Mouse (Mus musculus) large intestine, adult 2 months (tissue): Measurements from ENCODE around the gene Trp53. TPM values are rescaled to one million over a fixed set of nuclear protein-coding genes. Genes with fewer than 3 reads are reported as not detected.
A peak's percentile ranks its signal among the peaks of the same experiment; 100 is the strongest.

Experiments used
- DNase-seq: peaks from one replicate; pipeline ENCODE4 v3.0.0-alpha.2; 2012; ENCODE audit warnings: low read depth, low spot score
- WGBS: fragments of 180-500 bp; shearing (Covaris S2); methylation state at CpG from one replicate; pipeline ENCODE4 v1.1.7; 2018; 5-methylcytosine and 5-hydroxymethylcytosine counted together
- polyA plus RNA-seq: library from polyadenylated mRNA; depleted of rRNA; stranded (reverse); fragments of >200 nt; gene quantifications from 2 replicates; pipeline ENCODE4 v1.2.3, GENCODE M21; 2012

The Trp53 gene
- polyA plus RNA-seq, 1 experiment, result 80.8 TPM

- no peak for DNase-seq
- 14% methylated on average over 59 of the region's 59 CpGs for WGBS
Observed at GRCm38 (mm10) chr11:69559851-69560765, 20.1 kb upstream of the Trp53 start, which contains the start of gene Efnb3. Gene Efnb3, minus strand, starts transcription at chr11:69560205.

DNA sequence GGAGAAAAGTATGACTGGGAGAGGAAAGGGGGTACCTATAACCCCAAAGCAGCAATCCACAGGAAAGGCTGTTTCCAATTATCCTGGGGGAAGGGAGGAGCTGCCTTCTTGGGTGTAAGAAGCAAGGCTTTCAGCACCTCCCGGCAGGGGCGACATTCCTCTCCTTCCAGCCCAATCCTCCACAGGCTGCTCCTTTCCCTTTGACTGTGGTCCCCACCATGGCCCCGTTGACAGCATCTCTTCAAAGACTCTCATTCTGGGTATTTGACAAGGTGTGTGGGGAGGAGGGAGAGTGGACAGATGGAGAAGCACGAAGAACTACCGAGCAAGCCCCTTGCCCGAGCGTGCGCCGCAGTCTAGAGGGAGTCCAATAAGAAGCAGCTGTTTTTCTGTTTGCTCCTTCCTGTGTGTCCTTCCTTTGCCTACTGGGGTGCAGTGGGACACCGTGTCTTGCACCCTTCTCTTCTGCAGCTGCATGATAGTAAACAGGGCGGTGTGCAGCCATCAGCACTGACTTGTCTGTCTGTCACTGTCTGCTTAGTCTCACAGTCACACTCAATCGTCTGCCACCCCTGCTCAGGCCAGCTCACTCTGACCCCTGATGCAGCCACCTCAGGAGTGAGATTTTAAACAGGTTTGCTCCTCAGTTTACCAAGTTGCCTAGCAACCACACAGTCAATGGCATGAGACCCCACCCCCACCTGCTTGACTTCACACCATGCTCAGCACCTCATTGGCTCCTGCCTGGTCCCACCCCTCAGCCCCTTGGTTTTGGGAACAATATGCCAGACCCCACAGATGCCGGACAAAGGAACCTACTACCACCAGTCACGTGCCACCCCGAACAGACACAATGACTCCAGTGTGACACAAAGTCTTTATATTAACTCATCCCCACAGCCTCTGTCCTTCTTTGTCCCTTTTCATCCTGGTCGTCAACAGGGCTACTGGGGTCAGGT, 19.0 kb upstream of the Trp53 start:
- DNase-seq, result no peak
- 79% methylated on average over 16 of the region's 16 CpGs for WGBS

DNA sequence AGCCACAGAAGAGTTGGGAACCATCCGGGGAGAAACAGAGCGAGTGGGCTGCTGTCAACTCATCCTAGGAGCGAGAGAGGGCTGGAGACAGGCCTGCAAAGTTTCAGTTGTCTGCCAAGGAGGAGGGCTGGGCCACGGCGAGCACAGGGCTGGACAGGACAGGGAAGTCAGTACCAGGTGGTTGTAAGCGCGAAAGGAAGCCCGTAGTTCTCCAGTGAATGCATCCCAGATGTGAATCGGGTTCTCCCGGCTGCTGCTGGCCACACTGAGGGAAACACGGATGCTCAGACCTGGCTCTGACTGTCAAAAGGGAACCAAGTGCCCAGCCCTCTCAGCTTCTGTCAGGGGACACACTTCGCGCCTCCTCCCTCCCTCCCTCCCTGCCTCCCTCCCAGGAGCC, 16.8 kb upstream of the Trp53 start:
- DNase-seq, result no peak
- WGBS, result 89% methylated on average over 13 of the region's 13 CpGs

DNA sequence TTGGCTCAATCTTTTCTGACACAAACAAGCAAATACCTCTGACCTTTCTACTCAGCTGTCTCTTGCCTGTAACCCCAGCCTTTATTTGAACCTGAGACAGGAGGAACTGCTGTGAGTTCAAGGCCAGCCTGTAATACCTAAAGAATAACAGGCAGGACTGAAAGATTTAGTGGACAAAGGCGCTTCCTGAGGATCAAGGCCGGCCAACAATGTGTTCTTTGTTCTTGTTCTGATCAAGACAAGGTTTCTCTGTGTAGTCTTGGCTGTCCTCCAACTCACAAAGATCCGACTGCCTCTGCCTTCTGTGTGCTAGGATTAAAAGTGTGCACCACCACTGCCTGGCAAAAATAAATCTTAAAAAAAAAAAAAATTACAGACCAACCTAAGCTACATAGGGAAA, 15.8 kb upstream of the Trp53 start:
- WGBS, result 36% methylated on average over 3 of the region's 3 CpGs
- no peak for DNase-seq

DNA sequence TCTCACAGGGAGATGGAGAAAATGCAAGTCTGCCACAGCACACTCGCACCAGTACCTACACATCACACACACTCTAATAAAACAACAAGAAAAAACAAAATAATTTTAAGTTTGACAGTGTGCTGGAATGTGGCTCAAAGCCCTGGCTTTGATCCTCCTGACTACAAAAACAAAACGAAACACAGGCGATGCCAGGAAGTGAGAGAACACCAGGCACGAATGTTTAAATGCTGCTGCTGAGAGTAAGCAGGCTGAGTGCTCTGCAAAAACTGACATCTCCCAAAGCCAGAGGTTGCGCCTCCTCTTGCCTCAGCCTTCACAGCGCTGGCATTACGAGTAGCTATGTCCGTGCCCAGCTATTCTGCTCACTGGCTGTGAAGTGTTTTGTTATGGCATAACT, 15.0 kb upstream of the Trp53 start:
- 85% methylated on average over 8 of the region's 8 CpGs for WGBS
- no peak for DNase-seq

DNA sequence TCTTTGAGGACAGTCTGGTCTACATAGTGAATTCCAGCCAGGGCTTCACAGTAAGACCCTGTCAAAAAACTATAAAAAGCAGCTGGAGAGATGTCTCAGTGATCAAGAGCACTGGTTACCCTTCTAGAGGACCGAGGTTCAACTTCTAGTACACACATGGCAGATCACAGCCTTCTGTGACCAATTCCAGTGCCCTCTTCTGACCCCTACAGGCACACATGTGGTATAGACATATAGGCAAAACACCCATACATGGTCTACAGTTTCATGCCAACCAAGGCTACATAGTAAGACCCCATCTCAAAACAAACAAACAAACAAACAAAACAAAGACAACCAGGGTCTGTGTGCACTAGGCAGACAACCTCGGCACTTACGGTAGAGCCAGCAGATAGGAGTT, 4.9 kb upstream of the Trp53 start:
- no peak for DNase-seq
- 57% methylated on average over 3 of the region's 3 CpGs for WGBS

DNA sequence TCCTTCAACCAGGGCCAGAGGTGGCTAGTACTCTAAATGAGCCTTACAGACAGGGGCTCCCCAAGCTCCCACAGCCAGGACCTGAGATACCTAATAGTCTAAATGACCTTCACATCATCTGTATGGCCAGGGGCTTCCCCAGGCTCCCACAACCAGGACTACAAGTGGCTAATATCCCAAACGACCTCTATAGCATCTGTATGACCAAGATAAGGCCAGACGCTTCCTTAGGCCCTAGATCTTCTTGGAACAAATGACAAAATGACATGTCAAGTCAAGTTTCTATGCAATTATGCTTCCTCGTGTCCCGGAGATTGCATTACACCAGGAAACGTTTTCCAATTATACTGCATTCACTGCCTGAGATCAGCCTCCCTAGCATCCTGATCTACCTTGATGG, 3.9 kb upstream of the Trp53 start:
- DNase-seq, result no peak
- 68% methylated on average over 5 of the region's 5 CpGs for WGBS

DNA sequence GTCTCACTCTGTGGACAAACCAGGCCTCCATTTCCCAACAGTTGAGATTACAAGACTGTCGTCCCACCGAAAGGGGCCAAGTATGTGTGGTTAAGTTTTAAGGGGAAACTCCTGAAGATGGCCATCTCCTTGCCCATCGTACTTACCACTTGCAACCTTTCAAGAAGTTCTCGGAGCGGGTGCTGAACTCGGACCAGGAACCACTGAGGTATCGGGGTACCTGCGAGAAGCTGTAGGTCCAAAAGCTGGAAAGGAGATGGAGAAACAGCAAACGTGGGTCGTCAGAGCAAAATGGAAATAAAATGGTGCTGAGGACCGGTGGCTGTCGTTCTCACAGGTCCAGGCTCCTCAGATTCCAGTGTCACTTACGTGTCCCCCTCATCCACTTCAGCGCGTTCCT, 1.9 kb upstream of the Trp53 start:
- DNase-seq, result no peak
- 8% methylated on average over 15 of the region's 15 CpGs for WGBS

DNA sequence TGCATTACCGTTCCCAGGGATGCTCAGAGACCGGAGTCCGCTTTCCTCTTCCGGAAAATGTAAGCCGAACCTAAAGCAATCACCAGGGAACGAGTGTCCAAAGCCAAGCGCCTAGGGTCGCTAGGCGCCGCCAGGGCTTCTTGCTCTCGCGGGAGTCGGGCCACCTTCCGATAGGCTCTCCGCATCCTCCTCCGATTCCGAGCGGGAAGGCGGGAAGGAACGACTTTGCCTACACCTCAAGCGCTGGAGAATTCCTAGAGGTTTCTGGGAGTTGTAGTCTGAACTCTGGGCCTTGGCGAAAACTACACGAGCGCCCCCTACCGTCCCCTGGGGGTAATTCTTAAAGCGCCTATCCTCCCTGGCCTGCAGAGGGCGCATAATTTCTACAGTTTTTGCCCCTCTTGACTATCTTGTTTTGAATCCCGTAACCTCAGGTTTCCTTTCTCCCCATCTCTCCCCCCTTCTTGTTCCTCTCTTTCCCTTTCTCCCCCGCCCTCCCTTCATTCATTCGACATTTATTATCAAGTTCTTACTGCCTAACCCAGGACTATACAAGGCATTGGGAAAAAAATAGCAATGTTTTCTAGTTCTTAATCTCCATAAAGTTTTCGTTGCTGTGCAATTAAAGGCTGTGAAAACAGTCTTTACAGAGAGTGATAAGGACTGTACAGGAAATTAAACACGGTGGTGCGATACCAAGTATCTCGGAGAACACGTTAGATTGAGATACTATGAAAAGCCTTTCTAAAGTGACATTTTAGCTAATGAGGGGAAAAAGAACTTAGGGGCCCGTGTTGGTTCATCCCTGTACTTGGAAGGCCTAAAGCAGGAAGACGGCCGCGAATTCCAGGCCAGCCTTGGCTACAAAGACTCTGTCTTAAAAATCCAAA, 786 bp upstream of the Trp53 start:
- peak; percentile 98 for DNase-seq
- WGBS, result under 1% methylated on average over 39 of the region's 39 CpGs

DNA sequence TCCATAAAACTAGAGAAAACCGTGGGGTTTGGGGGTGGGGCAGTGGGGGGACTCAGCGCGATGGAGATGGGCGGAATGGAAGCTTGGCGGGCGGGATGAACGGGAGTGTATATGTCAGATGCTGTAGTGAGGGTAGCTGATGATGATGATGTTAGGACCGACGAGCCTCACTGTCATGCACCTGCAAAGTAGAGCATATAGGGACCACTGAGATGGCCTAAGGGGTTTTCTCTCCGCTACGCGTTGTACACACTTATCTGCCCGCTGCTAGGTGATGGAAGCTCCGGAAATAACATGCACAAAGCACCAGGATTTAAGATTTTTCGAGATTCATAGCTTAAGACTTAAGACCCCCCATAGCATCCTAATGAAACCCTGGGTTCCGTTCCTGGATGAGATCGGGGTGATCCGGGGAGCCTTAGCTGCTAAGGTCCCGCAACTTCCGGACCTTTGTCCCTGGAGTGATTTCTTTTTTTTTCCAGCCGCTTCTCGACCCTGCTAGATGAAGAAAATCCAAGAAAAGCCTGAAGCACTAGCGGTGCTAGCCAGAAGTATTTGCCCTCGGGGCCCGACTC, 500 bp downstream of the Trp53 start:
- DNase-seq, result no peak
- under 1% methylated on average over 25 of the region's 25 CpGs for WGBS

DNA sequence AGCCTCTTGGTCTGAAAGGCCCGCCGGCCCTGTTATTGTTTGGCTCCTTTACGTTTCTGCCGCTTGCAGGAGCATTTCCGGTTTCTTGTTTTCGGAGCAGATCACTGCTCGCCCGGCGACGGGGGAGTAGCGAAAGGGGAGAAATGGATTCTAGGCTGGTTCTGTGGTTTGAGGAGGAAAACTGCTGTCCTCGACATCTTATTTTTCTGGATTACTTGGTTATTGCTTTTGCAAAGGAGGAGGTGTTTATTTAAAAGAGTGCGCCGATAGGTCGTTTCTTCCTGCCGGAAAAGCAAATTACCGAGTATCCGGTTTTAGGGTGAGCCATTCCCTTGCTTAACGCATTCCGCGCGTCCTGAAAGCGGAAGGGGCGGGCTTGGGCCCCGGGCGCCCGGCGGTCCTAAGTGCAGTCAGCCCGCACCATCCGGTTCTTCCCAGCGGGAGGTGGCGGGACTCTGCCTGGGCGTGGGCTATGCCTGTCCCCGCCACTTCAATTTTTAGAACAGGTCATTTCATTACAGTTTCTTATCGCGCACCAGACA, 1.1 kb downstream of the Trp53 start:
- WGBS, result under 1% methylated on average over 36 of the region's 36 CpGs
- peak; percentile 68 for DNase-seq

DNA sequence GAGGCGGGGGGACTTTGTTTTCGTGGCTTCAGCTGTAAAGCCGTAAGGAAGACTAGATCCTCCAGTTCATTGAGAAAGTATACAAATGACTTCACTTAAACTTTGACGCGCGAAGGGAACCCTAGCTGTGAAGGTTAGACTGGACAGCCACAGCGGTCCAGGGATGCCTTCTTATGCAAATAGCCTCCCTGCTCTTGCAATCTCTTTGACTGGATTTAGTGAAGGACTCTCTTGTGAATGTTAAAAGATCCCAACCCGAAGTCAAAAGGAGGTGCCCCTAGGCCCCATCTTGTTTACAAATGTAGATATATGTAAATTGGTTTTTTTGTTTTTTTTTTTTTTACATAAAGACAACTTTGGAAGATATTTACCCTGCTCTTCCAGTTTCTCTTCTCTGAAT, 1.7 kb downstream of the Trp53 start:
- DNase-seq, result no peak
- 2% methylated on average over 8 of the region's 8 CpGs for WGBS

DNA sequence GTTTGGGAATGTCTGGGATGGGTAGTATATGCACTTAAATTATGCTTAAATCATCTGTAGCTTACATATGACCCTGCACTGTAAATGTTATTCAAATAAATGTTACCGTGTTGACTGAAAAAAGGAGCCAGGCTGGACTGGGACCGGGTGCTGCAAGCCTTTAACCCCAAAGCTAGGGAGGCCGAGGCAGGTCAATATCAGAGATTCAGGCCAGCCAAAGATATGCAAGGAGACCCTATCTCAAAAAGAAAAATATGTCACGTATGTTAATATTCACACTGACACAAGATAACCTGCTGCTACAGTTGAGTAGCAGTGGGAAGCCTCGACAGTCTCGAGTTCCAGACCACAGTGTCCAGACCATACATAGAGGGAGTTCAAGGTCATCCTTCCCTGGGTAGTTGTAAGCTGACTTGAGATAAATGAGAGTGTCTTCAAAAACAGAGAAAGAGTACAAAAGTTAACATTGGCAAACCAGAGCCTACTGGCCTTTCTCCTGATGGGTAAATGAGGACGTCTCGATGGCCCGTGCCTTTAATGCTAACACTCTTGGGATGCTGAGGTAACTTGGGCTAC, 2.2 kb downstream of the Trp53 start:
- WGBS, result 51% methylated on average over 9 of the region's 9 CpGs
- DNase-seq, result no peak

DNA sequence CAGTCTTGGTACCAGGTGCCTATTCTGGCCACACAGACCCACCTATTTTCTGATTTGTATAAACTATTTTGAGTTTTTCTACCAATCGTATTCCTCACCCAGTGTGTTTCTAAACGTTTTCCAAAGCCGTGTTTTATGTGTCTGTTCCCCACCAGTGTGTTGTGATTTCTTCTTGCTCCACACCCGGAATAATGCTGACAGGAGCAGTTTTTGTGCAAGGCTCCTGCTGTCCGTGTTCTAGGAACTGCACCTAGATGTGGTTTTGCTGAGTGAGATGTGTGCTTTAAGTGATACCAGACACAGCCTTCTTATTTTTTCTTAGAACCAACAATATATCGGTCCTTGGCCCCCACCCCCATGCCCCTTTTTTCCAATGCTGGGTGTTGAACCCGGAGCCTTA, 3.8 kb downstream of the Trp53 start:
- WGBS, result 66% methylated on average over 7 of the region's 7 CpGs
- DNase-seq, result no peak

- no peak for DNase-seq
- WGBS, result 90% methylated on average over 13 of the region's 13 CpGs
Observed at GRCm38 (mm10) chr11:69584937-69585336, 4.8 kb downstream of the Trp53 start.

DNA sequence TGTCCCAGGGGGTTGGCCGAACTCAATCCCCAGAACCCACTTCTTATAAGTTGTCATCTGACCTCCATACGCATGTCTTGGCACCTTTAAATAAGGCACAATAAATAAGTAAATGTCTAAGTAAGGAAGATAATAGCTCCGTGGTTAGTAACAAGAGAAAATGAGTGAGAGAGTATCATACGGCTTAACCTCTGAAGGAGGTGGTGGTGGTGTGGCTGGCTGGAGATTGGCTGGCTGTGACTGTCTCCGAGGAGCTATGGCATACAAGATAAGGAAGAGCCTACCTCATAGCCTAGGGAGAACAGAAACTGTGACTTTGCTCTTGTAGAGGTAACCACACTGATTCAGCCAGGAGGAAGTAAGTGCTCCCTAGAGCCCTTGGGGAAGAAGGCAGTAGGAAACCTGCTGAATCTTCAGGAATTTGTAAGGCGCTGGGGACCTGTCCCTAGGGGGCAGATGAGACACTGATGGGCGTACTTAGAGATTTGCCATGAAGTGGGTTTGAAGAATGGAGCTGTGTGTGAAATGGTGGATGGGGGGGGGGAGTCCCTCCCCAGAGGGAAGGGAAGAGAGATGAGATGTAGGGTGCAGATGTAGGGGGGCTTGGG, 5.7 kb downstream of the Trp53 start:
- DNase-seq, result no peak
- 73% methylated on average over 7 of the region's 7 CpGs for WGBS

GRCm38 (mm10) chr11:69589207-69589834, 9.2 kb downstream of the Trp53 start:
- DNase-seq, result no peak
- WGBS, result 93% methylated on average over 22 of the region's 22 CpGs

- DNase-seq, result no peak
- 92% methylated on average over 8 of the region's 8 CpGs for WGBS
Observed at GRCm38 (mm10) chr11:69590622-69591021, 10.5 kb downstream of the Trp53 start.
